Mouse (Mus musculus): ENCODE results near the gene Marveld1. TPM values are rescaled to one million over a fixed set of nuclear protein-coding genes. Genes with fewer than 3 reads are reported as not detected.

Gene Marveld1
- total RNA-seq, 2 experiments from 2014 or later, result 19.1 to 21.1 TPM

GRCm38 (mm10) chr19:42170025-42170969, 23.1 kb downstream of the Marveld1 start:
- peak; percentile 91 to 94 for DNase-seq

GRCm38 (mm10) chr19:42176841-42177240, 29.6 kb downstream of the Marveld1 start:
- DNase-seq, result no peak

- no peak for DNase-seq
These were observed 30.3 kb downstream of the Marveld1 start for GRCm38 (mm10) chr19:42177461-42177860.

- no peak for DNase-seq
These were observed 32.2 kb downstream of the Marveld1 start for GRCm38 (mm10) chr19:42179356-42179755.

- no peak for DNase-seq
These were observed 35.5 kb downstream of the Marveld1 start for GRCm38 (mm10) chr19:42182673-42183072.

- no peak for DNase-seq
These were observed 42.5 kb downstream of the Marveld1 start for GRCm38 (mm10) chr19:42189735-42190134.

GRCm38 (mm10) chr19:42190494-42190893, 43.3 kb downstream of the Marveld1 start:
- peak; percentile 53 to 77 for DNase-seq

GRCm38 (mm10) chr19:42193311-42193710, 46.1 kb downstream of the Marveld1 start:
- no peak for DNase-seq

- no peak for DNase-seq
These were observed 49.2 kb downstream of the Marveld1 start for GRCm38 (mm10) chr19:42196378-42196777.

- DNase-seq, result no peak
These were observed 49.9 kb downstream of the Marveld1 start for GRCm38 (mm10) chr19:42197066-42197465.

- DNase-seq, result no peak
These were observed 50.8 kb downstream of the Marveld1 start for GRCm38 (mm10) chr19:42198026-42198425.

Other genes starting within 250 kb of the Marveld1 start
- 100 to 1,000 TPM; 128 TPM for gene Pgam1, start 235.5 kb upstream of the Marveld1 start, total RNA-seq (2021)
- 10 to 100 TPM; 11.4 to 13.1 TPM for gene Exosc1, start 214.0 kb upstream of the Marveld1 start, total RNA-seq (2021)
- 10 to 100 TPM; 12.9 to 14.0 TPM for gene Zdhhc16, start 213.9 kb upstream of the Marveld1 start, total RNA-seq (2021)
- gene Mms19, start 166.2 kb upstream of the Marveld1 start, total RNA-seq (2021), result 10 to 100 TPM; 13.9 to 14.6 TPM
- 10 to 100 TPM; 17.7 to 19.2 TPM for gene Ubtd1, start 165.6 kb upstream of the Marveld1 start, total RNA-seq (2021)
- under 1 TPM in 1 of 2 experiments, not detected in 1; 0.47 TPM for gene Ankrd2, start 111.4 kb upstream of the Marveld1 start, total RNA-seq (2021)
- gene Hoga1, start 101.8 kb upstream of the Marveld1 start, total RNA-seq (2021), result 1 to 10 TPM; 1.3 to 1.7 TPM
- not detected for gene 4933411K16Rik, start 95.2 kb upstream of the Marveld1 start, total RNA-seq (2021)
- gene Morn4, start 61.0 kb upstream of the Marveld1 start, total RNA-seq (2021), result 1 to 10 TPM; 2.3 to 3.1 TPM
- 10 to 100 TPM; 18.2 to 19.3 TPM for gene Pi4k2a, start 56.9 kb upstream of the Marveld1 start, total RNA-seq (2021)
- 10 to 100 TPM; 10.1 to 12.4 TPM for gene Avpi1, start 18.3 kb upstream of the Marveld1 start, total RNA-seq (2021)
- 10 to 100 TPM; 17.3 to 21.3 TPM for gene Zfyve27, start 16.6 kb downstream of the Marveld1 start, total RNA-seq (2021)
- 1 to 10 TPM; 5.6 to 5.8 TPM for gene Sfrp5, start 54.9 kb downstream of the Marveld1 start, total RNA-seq (2021)
- gene Golga7b, start 100.2 kb downstream of the Marveld1 start, total RNA-seq (2021), result under 1 TPM; 0.54 to 0.87 TPM